Mouse (Mus musculus): Measurements from ENCODE around the gene Brca2. TPM values are rescaled to one million over a fixed set of nuclear protein-coding genes. Genes with fewer than 3 reads are reported as not detected.
"Not testable (repeated sequence)": the region's sequence is repeated elsewhere in the genome, so short reads cannot be mapped to it uniquely, and the experiment has no call there.

Brca2 gene
- polyA plus RNA-seq (2015; fragmentation: Nextera tagmentation; extraction: Ambion mirVana) = 21.3 and 23.2 TPM in 2 replicates

DNA sequence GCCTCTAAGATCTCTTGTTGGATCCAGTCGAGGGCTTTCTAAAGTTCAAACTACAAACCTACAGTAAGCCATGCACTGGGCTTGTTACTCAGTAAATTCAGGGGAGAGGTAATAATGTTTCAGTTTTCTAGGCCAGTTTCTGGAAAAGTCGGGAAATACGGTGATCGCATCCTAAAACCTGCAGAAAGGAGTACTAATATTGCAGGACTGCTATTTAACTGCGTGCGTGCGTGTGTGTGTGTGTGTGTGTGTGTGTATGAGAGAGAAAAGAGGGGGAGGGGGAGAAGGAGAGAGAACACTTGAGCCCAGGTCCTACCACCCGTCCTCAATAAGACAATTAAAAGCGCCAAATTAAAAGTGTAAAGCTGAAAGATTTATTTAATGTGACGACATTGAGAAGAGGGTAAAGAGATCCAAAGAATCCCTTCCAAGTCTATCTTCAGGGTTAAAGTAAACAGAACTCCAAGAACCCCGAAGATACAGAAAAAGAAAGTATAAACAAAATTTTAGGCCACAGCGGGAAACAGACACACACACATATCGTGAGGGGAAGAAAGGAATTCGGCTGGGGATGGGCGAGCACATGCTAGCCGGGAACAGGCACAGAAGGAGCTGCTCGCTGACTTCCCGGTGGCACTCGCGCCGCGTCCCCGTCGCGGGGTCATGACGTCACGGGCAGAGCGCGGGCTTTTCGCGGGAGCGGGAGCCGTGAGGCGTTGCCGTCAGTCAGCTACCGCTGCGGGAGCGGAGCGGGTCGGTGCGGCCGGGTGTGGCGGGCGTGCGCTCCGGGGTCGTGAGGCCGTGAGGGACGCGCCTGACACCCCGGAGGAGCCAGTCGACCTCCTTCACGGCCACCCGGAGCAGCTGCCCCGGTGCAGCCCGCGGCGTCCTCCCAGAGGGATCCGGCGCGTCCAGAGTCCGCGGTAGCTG is at the start of gene Brca2:
Gene Brca2, plus strand, starts transcription at position 694 of the 930 bp plus-strand sequence.
- peaks cover 11% of the 10 kb centered on the region for H3K36me3 ChIP-seq
- peak; percentile 92 for DNase-seq
- H3K27me3 ChIP-seq = peaks cover 8% of the 10 kb centered on the region; the same call in 1 of the 2 replicates
- H3K9me3 ChIP-seq (replicated peaks) = no peaks in the 10 kb centered on the region
- H3K4me1 ChIP-seq (replicated peaks) = peaks cover 34% of the 10 kb centered on the region
- peak within 1 kb of the TSS; percentile 86 for H3K4me3 ChIP-seq (replicated peaks)
- WGBS (ENCODE audit: insufficient replicate concordance) = 5% methylated on average over 63 of the region's 63 CpGs
- peak within 1 kb of the TSS; percentile 84 for H3K27ac ChIP-seq
- H3K4me2 ChIP-seq = peak within 1 kb of the TSS; percentile 77
- ATAC-seq (ENCODE audit: low read depth) = peak; percentile 95
- H3K9ac ChIP-seq = peak within 1 kb of the TSS; percentile 94

DNA sequence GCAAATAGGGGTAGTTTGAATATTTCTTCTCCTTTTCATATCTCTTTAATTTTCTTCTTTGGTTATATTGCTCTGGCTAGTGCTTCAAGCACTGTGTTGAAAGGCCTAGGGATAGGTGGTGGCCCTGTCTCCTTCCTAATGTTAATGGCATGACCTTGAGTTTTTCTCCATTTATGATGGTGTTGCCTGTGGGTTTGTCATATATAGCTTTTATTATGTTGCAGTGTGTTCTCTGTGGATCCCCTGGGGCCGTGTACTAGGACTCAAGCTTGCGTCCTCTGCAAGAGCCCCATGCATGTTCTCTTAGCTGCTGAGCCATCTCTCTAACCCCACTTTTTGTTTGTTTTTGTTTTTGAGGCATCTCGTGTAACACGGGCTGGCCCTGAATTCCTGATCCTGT is 45.1 kb upstream of the Brca2 start:
- Histone ChIP-seq H3K4me2 (no peak overlapping the region), H3K4me3 (replicated peaks) (no peak overlapping the region), H3K9me3 (replicated peaks) (no peaks in the 10 kb centered on the region), H3K27me3 (no peaks in the 10 kb centered on the region), H3K36me3 (no peaks in the 10 kb centered on the region; the same call in 1 of the 2 replicates), H3K9ac (no peak overlapping the region), H3K4me1 (replicated peaks) (peaks cover 3% of the 10 kb centered on the region; the same call in 1 of the 2 replicates), H3K27ac (no peak overlapping the region)
- no peak for ATAC-seq (ENCODE audit: low read depth)
- no peak for DNase-seq
- WGBS (ENCODE audit: insufficient replicate concordance) = 76% methylated on average over 4 of the region's 4 CpGs

GRCm38 (mm10) chr5:150478612-150479011 is 43.8 kb upstream of the Brca2 start:
- no peak for ATAC-seq (ENCODE audit: low read depth)
- H3K4me1 ChIP-seq (replicated peaks) = peaks cover 3% of the 10 kb centered on the region; the same call in 1 of the 2 replicates
- 20% methylated on average over 4 of the region's 4 CpGs for WGBS (ENCODE audit: insufficient replicate concordance)
- DNase-seq = no peak
- no peak overlapping the region for H3K9ac ChIP-seq
- no peaks in the 10 kb centered on the region for H3K36me3 ChIP-seq
- no peak overlapping the region for H3K27ac ChIP-seq
- no peaks in the 10 kb centered on the region for H3K27me3 ChIP-seq
- no peaks in the 10 kb centered on the region for H3K9me3 ChIP-seq (replicated peaks)
- no peak overlapping the region for H3K4me2 ChIP-seq
- H3K4me3 ChIP-seq (replicated peaks) = no peak overlapping the region

DNA sequence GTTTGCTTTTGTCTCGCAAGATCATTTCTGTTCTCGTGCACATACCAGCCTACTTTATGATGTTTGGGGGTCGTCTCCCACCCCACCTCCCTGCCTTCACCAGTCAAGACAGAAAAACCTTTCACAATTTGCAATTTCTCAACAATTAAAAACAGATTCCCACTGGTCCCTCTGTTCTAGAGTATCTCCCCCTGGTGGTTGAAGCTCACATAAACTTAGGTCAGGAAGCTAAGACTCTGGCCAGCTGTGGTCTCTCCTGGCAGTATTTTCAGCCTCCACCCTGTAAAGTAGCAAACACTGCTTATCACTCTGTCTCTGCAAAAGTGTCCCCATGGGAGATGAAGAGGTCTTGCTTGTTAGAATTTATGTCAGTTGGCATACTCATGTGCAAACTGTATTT is 37.2 kb upstream of the Brca2 start:
- H3K27me3 ChIP-seq = no peaks in the 10 kb centered on the region
- H3K4me3 ChIP-seq (replicated peaks) = no peak overlapping the region
- H3K4me2 ChIP-seq = no peak overlapping the region
- WGBS (ENCODE audit: insufficient replicate concordance) = 52% methylated on average over 3 of the region's 3 CpGs
- no peak overlapping the region for H3K9ac ChIP-seq
- ATAC-seq (ENCODE audit: low read depth) (no peak), DNase-seq (no peak)
- H3K9me3 ChIP-seq (replicated peaks) = no peaks in the 10 kb centered on the region
- H3K27ac ChIP-seq = no peak overlapping the region
- no peaks in the 10 kb centered on the region for H3K4me1 ChIP-seq (replicated peaks)
- H3K36me3 ChIP-seq = no peaks in the 10 kb centered on the region

DNA sequence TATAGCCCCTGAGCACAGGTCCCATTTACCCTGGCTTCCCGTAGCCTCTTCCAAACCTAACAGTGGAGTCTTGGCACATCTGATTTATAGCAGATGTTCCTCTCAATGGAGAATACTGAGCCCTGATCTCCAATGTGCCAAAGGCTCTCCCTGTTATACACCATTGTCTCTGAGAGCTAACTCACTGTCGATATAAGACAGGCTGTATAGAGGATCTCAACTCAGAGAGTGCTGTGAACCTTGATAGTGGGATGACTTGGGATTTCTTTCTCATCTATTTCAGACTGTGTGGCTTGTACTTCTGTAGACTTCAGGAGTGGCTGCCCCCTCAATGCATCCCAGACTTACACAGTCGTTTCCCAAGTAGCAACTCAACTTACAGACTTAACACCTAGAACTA is 32.1 kb upstream of the Brca2 start:
- Histone ChIP-seq H3K4me2 (no peak overlapping the region), H3K27me3 (no peaks in the 10 kb centered on the region), H3K4me1 (replicated peaks) (no peaks in the 10 kb centered on the region), H3K9me3 (replicated peaks) (no peaks in the 10 kb centered on the region), H3K4me3 (replicated peaks) (no peak overlapping the region), H3K27ac (no peak overlapping the region), H3K36me3 (no peaks in the 10 kb centered on the region), H3K9ac (no peak overlapping the region)
- no peak for DNase-seq
- ATAC-seq (ENCODE audit: low read depth) = no peak
- 70% methylated on average over 3 of the region's 3 CpGs for WGBS (ENCODE audit: insufficient replicate concordance)

DNA sequence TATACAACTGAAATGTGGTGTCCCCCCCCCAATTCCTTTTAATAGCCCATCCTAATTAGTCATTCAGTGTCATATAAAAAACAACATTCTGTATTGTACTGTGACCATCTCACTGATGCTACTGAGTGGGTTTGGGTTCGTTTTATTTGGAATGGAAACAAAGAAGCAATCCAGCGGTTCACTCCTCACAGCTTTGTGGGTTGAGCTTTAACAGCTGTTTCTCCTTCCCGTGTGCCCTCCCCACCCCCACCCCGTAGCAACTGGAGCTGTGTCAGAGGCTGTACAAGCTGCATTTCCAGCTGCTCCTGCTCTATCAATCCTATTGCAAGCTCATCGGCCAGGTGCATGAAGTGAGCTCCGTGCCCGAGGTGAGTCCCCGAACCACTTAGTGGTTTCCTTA is 31.6 kb upstream of the Brca2 start:
- WGBS (ENCODE audit: insufficient replicate concordance) = 67% methylated on average over 8 of the region's 8 CpGs
- Histone ChIP-seq H3K36me3 (no peaks in the 10 kb centered on the region), H3K4me3 (replicated peaks) (no peak overlapping the region), H3K27me3 (no peaks in the 10 kb centered on the region), H3K4me1 (replicated peaks) (no peaks in the 10 kb centered on the region), H3K9ac (no peak overlapping the region), H3K27ac (no peak overlapping the region), H3K9me3 (replicated peaks) (no peaks in the 10 kb centered on the region), H3K4me2 (no peak overlapping the region)
- ATAC-seq (ENCODE audit: low read depth) (no peak), DNase-seq (no peak)

- not testable (repeated sequence) for H3K4me1 ChIP-seq (replicated peaks); H3K9ac ChIP-seq; H3K4me3 ChIP-seq (replicated peaks); H3K36me3 ChIP-seq; H3K4me2 ChIP-seq; ATAC-seq (ENCODE audit: low read depth); H3K27me3 ChIP-seq; H3K9me3 ChIP-seq (replicated peaks); H3K27ac ChIP-seq; DNase-seq
- WGBS (ENCODE audit: insufficient replicate concordance) = 68% methylated on average over 4 of the region's 4 CpGs
Measured at GRCm38 (mm10) chr5:150491573-150492173, 30.8 kb upstream of the Brca2 start.

DNA sequence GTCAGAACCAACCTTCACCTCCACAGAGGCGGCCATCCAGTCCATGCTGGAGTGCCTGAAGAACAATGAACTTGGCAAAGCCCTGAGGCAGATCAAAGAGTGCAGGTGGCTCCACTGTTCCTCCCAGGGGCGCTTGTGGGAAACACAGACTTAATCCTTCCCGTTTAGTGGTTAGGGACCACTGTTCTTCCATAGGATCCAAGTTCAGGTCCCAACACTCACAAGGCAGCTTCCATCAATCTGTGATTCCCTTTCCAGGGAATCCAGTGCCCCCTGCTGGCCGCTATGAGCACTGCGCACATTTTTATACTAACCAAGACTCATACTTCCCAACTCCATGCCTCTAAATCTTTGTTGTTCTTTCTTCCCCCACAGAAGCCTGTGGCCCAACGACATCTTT is 26.6 kb upstream of the Brca2 start:
- H3K9me3 ChIP-seq (replicated peaks) = no peaks in the 10 kb centered on the region
- no peaks in the 10 kb centered on the region for H3K36me3 ChIP-seq
- H3K4me2 ChIP-seq = no peak overlapping the region
- 33% methylated on average over 6 of the region's 6 CpGs for WGBS (ENCODE audit: insufficient replicate concordance)
- ATAC-seq (ENCODE audit: low read depth) (no peak), DNase-seq (peak; percentile 16)
- H3K27me3 ChIP-seq = no peaks in the 10 kb centered on the region
- H3K9ac ChIP-seq = no peak overlapping the region
- H3K4me1 ChIP-seq (replicated peaks) = no peaks in the 10 kb centered on the region
- no peak overlapping the region for H3K27ac ChIP-seq
- H3K4me3 ChIP-seq (replicated peaks) = no peak overlapping the region

DNA sequence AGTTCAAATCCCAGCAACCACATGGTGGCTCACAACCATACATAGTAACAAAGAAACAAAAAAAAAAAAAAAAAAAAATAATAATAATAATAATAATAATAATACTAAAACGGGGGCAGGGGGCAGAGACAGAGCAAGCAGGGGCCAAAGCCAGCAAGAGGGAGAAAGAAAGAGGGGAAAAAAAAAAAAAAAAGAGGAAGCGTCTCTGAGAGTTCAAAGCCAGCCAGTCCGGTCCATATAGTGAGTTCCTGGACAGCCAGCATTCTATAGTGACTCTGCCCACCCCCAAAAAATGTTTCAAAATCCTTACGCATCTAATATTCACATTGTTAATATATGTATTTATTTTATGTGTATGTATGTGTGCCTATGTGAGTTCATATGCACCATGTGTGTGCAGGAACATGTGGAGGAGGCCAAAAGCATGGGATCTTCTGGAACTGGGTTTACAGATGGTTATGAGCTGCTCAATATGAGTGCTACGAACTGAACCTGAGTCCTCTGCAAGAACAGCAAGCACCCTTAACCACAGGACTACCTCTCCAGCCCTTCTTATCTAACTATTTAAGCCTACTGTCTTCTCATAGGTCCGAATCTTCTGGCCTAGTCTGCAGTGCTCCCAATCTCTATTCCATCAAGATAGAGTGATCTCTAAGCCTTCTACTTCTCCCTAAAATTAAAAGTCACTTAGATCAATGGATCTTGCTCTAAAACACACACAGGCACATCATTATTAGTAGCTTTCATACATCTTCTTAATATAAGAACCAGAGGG is 11.8 kb upstream of the Brca2 start:
- no peak overlapping the region for H3K4me2 ChIP-seq
- H3K4me3 ChIP-seq (replicated peaks) = no peak overlapping the region
- no peaks in the 10 kb centered on the region for H3K27me3 ChIP-seq
- ATAC-seq (ENCODE audit: low read depth) (no peak), DNase-seq (no peak)
- no peaks in the 10 kb centered on the region for H3K4me1 ChIP-seq (replicated peaks)
- no peaks in the 10 kb centered on the region for H3K36me3 ChIP-seq
- WGBS (ENCODE audit: insufficient replicate concordance) = 53% methylated on average over 6 of the region's 6 CpGs
- no peak overlapping the region for H3K27ac ChIP-seq
- H3K9ac ChIP-seq = no peak overlapping the region
- H3K9me3 ChIP-seq (replicated peaks) = no peaks in the 10 kb centered on the region

DNA sequence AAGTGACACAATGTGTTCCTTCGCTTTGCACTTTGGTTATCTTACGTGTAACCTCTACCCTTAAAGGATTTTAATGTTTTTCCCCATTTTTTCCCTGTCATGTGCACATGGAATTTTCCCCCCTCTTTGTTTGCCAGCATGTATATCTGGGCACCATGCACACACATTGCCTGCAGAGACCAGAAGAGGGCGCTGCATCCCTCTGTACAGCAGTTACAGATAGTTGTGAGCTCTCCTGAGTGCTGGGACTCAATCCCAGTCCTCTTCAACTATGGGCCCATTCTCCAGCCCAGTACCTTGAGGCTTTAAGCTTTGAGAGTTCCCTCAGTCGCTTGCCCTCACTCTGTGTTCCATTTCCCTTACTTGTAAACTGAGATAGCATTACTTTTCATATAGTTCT is 9.2 kb upstream of the Brca2 start:
- ATAC-seq (ENCODE audit: low read depth) (no peak), DNase-seq (no peak)
- Histone ChIP-seq H3K4me2 (no peak overlapping the region), H3K9ac (no peak overlapping the region), H3K4me3 (replicated peaks) (no peak overlapping the region), H3K27me3 (peaks cover 9% of the 10 kb centered on the region; the same call in 1 of the 2 replicates), H3K36me3 (no peaks in the 10 kb centered on the region), H3K9me3 (replicated peaks) (no peaks in the 10 kb centered on the region), H3K4me1 (replicated peaks) (no peaks in the 10 kb centered on the region), H3K27ac (no peak overlapping the region)
- 72% methylated on average over 4 of the region's 4 CpGs for WGBS (ENCODE audit: insufficient replicate concordance)

DNA sequence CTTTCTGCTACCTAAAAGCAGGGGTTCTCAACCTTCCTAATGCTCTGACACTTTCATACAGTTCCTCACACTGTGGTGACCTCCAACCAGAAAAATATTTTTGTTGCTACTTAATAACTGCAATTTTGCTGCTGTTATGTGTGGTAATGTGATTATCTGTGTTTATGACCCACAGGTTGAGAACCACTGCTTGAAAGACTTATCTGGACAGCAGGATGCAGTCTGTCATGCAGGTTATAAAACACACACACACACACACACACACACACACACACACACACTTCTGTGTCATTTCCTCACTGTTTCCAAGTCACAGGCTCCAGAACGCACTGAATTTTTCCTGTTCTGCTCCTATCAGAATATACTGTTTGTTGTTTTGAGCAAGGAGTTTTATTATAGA is 8.4 kb upstream of the Brca2 start:
- no peaks in the 10 kb centered on the region for H3K36me3 ChIP-seq
- H3K9me3 ChIP-seq (replicated peaks) = no peaks in the 10 kb centered on the region
- ATAC-seq (ENCODE audit: low read depth) (no peak), DNase-seq (no peak)
- H3K4me1 ChIP-seq (replicated peaks) = no peaks in the 10 kb centered on the region
- WGBS (ENCODE audit: insufficient replicate concordance) = 65% methylated on average over 1 of the region's 1 CpGs
- H3K27me3 ChIP-seq = peaks cover 9% of the 10 kb centered on the region; the same call in 1 of the 2 replicates
- H3K4me3 ChIP-seq (replicated peaks) = no peak overlapping the region
- H3K9ac ChIP-seq = no peak overlapping the region
- H3K4me2 ChIP-seq = no peak overlapping the region
- no peak overlapping the region for H3K27ac ChIP-seq

All from liver, embryonic 13.5 days (tissue).